Mouse (Mus musculus): ENCODE measurements around the gene Fbxw18. TPM values are rescaled to one million over a fixed set of nuclear protein-coding genes. Genes with fewer than 3 reads are reported as not detected.
"Not testable (repeated sequence)": the region's sequence is repeated elsewhere in the genome, so short reads cannot be mapped to it uniquely, and the experiment has no call there.

Fbxw18 gene
- not detected in 2 replicates for polyA plus RNA-seq (2012; rRNA removed)

DNA sequence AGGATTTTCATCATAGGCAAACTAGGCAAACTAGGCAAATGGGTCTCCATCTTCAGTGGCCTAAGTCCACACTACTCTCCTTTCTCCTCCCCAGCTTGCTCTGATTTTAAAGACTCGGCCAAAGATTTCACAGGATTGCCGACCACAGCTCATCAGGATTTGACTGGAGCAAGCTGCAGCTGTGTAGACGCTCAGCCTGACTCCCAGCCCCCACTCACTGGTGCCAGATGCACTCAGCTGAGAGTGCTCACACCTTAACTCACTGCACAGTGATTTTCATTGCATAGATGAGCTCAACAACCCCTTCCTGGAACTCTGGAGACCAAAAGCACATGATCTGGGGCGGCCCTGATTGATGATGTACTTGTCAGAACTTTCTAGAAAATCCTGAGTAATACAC, at the start of gene Fbxw18:
TSS of gene Fbxw18 (minus strand) at position 101 of the 400 bp plus-strand sequence.
- H3K4me3 ChIP-seq (replicated peaks; ENCODE audit: extremely low read depth, low read depth, low read length); H3K4me1 ChIP-seq (ENCODE audit: control insufficient read depth, insufficient read depth, low read length); DNase-seq: not testable (repeated sequence)
- WGBS, result 59% methylated on average over 4 of the region's 4 CpGs

DNA sequence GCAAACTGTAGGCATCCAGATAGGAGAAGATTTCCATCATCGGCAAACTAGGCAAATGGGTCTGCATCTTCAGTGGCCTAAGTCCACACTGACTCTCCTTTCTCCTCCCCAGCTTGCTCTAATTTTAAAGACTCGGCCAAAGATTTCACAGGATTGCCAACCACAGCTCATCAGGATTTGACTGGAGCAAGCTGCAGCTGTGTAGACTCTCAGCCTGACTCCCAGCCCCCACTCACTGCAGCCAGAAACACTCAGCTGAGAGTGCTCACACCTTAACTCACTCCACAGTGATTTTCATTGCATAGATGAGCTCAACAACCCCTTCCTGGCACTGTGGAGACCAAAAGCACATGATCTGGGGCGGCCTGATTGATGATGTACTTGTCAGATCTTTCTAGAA, 43.5 kb upstream of the Fbxw18 start, which contains the start of gene Fbxw26:
TSS of gene Fbxw26 (minus strand) at position 101 of the 400 bp plus-strand sequence.
- not testable (repeated sequence) for H3K4me1 ChIP-seq (ENCODE audit: control insufficient read depth, insufficient read depth, low read length); DNase-seq; H3K4me3 ChIP-seq (replicated peaks; ENCODE audit: extremely low read depth, low read depth, low read length)
- WGBS, result 74% methylated on average over 3 of the region's 3 CpGs

DNA sequence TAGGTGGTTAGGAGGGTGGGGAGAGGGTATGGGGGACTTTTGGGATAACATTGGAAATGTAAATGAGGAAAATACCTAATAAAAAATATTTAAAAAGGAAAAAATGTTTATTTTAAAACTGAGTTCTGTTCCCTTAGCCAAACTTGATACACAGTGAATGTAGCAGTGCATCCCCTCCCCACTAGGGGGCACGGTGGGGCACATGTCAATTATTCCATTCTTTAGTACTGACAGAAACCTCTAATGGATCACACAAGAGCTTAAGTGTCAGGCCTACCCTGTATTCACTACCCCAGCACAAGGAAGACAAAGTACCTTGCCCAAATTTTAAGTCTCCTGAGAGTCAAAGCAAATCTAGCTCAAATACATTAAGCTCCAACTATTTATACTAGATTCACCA, 17.2 kb downstream of the Fbxw18 start:
- TF ChIP-seq POLR2A (IDR thresholded peaks at IDR 0.05; ENCODE audit: borderline replicate concordance, extremely low read depth, low read depth, low read length), result no peak
- peak; percentile 71 for TF ChIP-seq CTCF (IDR thresholded peaks at IDR 0.05; ENCODE audit: insufficient read depth, low read length)
- Histone ChIP-seq H3K4me3 (replicated peaks; ENCODE audit: extremely low read depth, low read depth, low read length) (no peak overlapping the region), H3K4me1 (ENCODE audit: control insufficient read depth, insufficient read depth, low read length) (no peaks in the 10 kb centered on the region)
- peak; percentile 28 for DNase-seq
- 0% methylated on average over 1 of the region's 1 CpGs for WGBS

DNA sequence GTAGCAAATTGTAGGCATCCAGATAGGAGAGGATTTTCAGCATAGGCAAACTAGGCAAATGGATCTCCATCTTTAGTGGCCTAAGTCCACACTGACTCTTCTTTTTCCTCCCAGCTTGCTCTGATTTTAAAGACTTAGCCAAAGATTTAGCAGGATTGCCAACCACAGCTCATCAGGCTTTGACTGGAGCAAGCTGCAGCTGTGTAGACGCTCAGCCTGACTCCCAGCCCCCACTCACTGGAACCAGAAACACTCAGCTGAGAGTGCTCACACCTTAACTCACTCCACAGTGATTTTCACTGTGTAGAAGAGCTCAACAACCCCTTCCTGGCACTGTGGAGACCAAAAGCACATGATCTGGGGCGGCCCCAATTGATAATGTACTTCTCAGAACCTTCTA, 37.9 kb downstream of the Fbxw18 start, which contains the start of gene Fbxw25:
TSS of gene Fbxw25 (minus strand) at position 101 of the 400 bp plus-strand sequence.
- H3K4me3 ChIP-seq (replicated peaks; ENCODE audit: extremely low read depth, low read depth, low read length); DNase-seq: not testable (repeated sequence)
- WGBS, result 49% methylated on average over 2 of the region's 2 CpGs

More for the DNA sequence above, 37.9 kb downstream of the Fbxw18 start, which contains the start of gene Fbxw25:
- H3K4me1 ChIP-seq (ENCODE audit: control insufficient read depth, insufficient read depth, low read length), result not testable (repeated sequence)

Other genes starting within 250 kb of the Fbxw18 start
- not detected in 2 replicates for gene Fbxw19, start 206.8 kb downstream of the Fbxw18 start, polyA plus RNA-seq (2012; rRNA removed)
- gene Fbxw15, start 134.4 kb downstream of the Fbxw18 start, polyA plus RNA-seq (2012; rRNA removed), result not detected in 2 replicates
- gene Fbxw24, start 76.6 kb downstream of the Fbxw18 start, polyA plus RNA-seq (2012; rRNA removed), result not detected in 2 replicates
- gene Fbxw25, start 38.0 kb downstream of the Fbxw18 start, polyA plus RNA-seq (2012; rRNA removed), result not detected in 2 replicates
- not detected in 2 replicates for gene Fbxw26, start 43.4 kb upstream of the Fbxw18 start, polyA plus RNA-seq (2012; rRNA removed)
- not detected in 2 replicates for gene Fbxw27, start 88.0 kb upstream of the Fbxw18 start, polyA plus RNA-seq (2012; rRNA removed)
- not detected in 2 replicates for gene Spink8, start 109.6 kb upstream of the Fbxw18 start, polyA plus RNA-seq (2012; rRNA removed)
- 11.5 and 18.0 TPM in 2 replicates for gene Nme6, start 130.0 kb upstream of the Fbxw18 start, polyA plus RNA-seq (2012; rRNA removed)
- gene Camp, start 146.9 kb upstream of the Fbxw18 start, polyA plus RNA-seq (2012; rRNA removed), result 0.17 and 3.1 TPM in 2 replicates
- 3.3 and 3.7 TPM in 2 replicates for gene Cdc25a, start 172.9 kb upstream of the Fbxw18 start, polyA plus RNA-seq (2012; rRNA removed)
- gene Map4, start 228.8 kb upstream of the Fbxw18 start, polyA plus RNA-seq (2012; rRNA removed), result 253 and 275 TPM in 2 replicates

All from lung, adult 2 months (tissue).